Mouse (Mus musculus): ENCODE measurements around the gene Tet2. TPM values are rescaled to one million over a fixed set of nuclear protein-coding genes. Genes with fewer than 3 reads are reported as not detected.
A peak's percentile ranks its signal among the peaks of the same experiment; 100 is the strongest.

The Tet2 gene
- polyA plus RNA-seq, 1 experiment from 2014 or later = 25.4 TPM

GRCm38 (mm10) chr3:133530664-133531063 lies 14.3 kb downstream of the Tet2 start:
- Histone ChIP-seq H3K4me1 (peaks cover 11% of the 10 kb centered on the region; the same call in 1 of the 2 replicates), H3K27ac (no peak overlapping the region), H3K4me2 (no peak overlapping the region), H3K27me3 (replicated peaks) (no peaks in the 10 kb centered on the region), H3K4me3 (no peak overlapping the region), H3K9ac (no peak overlapping the region), H3K36me3 (replicated peaks) (no peaks in the 10 kb centered on the region), H3K9me3 (no peaks in the 10 kb centered on the region)
- ATAC-seq (replicated peaks) = no peak
- WGBS = 69% methylated on average over 3 of the region's 3 CpGs

- no peak overlapping the region for H3K4me2 ChIP-seq
- no peaks in the 10 kb centered on the region for H3K36me3 ChIP-seq (replicated peaks)
- no peaks in the 10 kb centered on the region for H3K27me3 ChIP-seq (replicated peaks)
- H3K9ac ChIP-seq = no peak overlapping the region
- WGBS = 91% methylated on average over 4 of the region's 4 CpGs
- no peaks in the 10 kb centered on the region for H3K9me3 ChIP-seq
- H3K4me3 ChIP-seq = no peak overlapping the region
- no peaks in the 10 kb centered on the region for H3K4me1 ChIP-seq
- no peak overlapping the region for H3K27ac ChIP-seq
- no peak for ATAC-seq (replicated peaks)
Observed at GRCm38 (mm10) chr3:133526119-133526723, 18.7 kb downstream of the Tet2 start.

GRCm38 (mm10) chr3:133525578-133525977 lies 19.4 kb downstream of the Tet2 start:
- Histone ChIP-seq H3K36me3 (replicated peaks) (no peaks in the 10 kb centered on the region), H3K27ac (no peak overlapping the region), H3K9me3 (no peaks in the 10 kb centered on the region), H3K27me3 (replicated peaks) (no peaks in the 10 kb centered on the region), H3K4me1 (no peaks in the 10 kb centered on the region), H3K4me3 (no peak overlapping the region), H3K4me2 (no peak overlapping the region), H3K9ac (no peak overlapping the region)
- whole genome bisulfite sequencing = 82% methylated on average over 1 of the region's 1 CpGs
- no peak for ATAC-seq (replicated peaks)

GRCm38 (mm10) chr3:133524341-133525050 lies 20.4 kb downstream of the Tet2 start:
- WGBS = 88% methylated on average over 4 of the region's 4 CpGs
- Histone ChIP-seq H3K4me3 (no peak overlapping the region), H3K9ac (no peak overlapping the region)

GRCm38 (mm10) chr3:133523191-133523590 lies 21.7 kb downstream of the Tet2 start:
- H3K27ac ChIP-seq = no peak overlapping the region
- H3K4me1 ChIP-seq = no peaks in the 10 kb centered on the region
- no peak for ATAC-seq (replicated peaks)
- H3K4me2 ChIP-seq = no peak overlapping the region
- no peaks in the 10 kb centered on the region for H3K36me3 ChIP-seq (replicated peaks)
- no peak overlapping the region for H3K4me3 ChIP-seq
- WGBS = 89% methylated on average over 6 of the region's 6 CpGs
- no peaks in the 10 kb centered on the region for H3K27me3 ChIP-seq (replicated peaks)
- H3K9ac ChIP-seq = no peak overlapping the region
- H3K9me3 ChIP-seq = no peaks in the 10 kb centered on the region

More at GRCm38 (mm10) chr3:133524341-133525050, 20.4 kb downstream of the Tet2 start:
- no peaks in the 10 kb centered on the region for H3K36me3 ChIP-seq (replicated peaks)
- H3K4me2 ChIP-seq = no peak overlapping the region
- no peaks in the 10 kb centered on the region for H3K4me1 ChIP-seq
- no peaks in the 10 kb centered on the region for H3K9me3 ChIP-seq
- no peak for ATAC-seq (replicated peaks)
- no peaks in the 10 kb centered on the region for H3K27me3 ChIP-seq (replicated peaks)
- H3K27ac ChIP-seq = no peak overlapping the region

- no peak for ATAC-seq (replicated peaks)
Observed at GRCm38 (mm10) chr3:133522289-133522688, 22.6 kb downstream of the Tet2 start.

GRCm38 (mm10) chr3:133518801-133519200 lies 26.1 kb downstream of the Tet2 start:
- Histone ChIP-seq H3K27me3 (replicated peaks) (no peaks in the 10 kb centered on the region), H3K9ac (no peak overlapping the region), H3K4me1 (no peaks in the 10 kb centered on the region), H3K4me3 (no peak overlapping the region), H3K4me2 (no peak overlapping the region), H3K9me3 (no peaks in the 10 kb centered on the region), H3K36me3 (replicated peaks) (0 out of 2 replicates have a peak, but pooled peaks cover 4% of the 10 kb centered on the region), H3K27ac (no peak overlapping the region)
- no peak for ATAC-seq (replicated peaks)
- WGBS = 81% methylated on average over 3 of the region's 3 CpGs

More at GRCm38 (mm10) chr3:133522289-133522688, 22.6 kb downstream of the Tet2 start:
- Histone ChIP-seq H3K4me1 (no peaks in the 10 kb centered on the region), H3K36me3 (replicated peaks) (no peaks in the 10 kb centered on the region), H3K4me2 (no peak overlapping the region), H3K9ac (no peak overlapping the region), H3K27ac (no peak overlapping the region), H3K9me3 (no peaks in the 10 kb centered on the region), H3K4me3 (no peak overlapping the region), H3K27me3 (replicated peaks) (no peaks in the 10 kb centered on the region)
- 55% methylated on average over 7 of the region's 7 CpGs for WGBS

- Histone ChIP-seq H3K27ac (no peak overlapping the region), H3K4me2 (no peak overlapping the region), H3K36me3 (replicated peaks) (0 out of 2 replicates have a peak, but pooled peaks cover 4% of the 10 kb centered on the region), H3K9ac (no peak overlapping the region), H3K4me3 (no peak overlapping the region), H3K27me3 (replicated peaks) (no peaks in the 10 kb centered on the region), H3K9me3 (no peaks in the 10 kb centered on the region), H3K4me1 (no peaks in the 10 kb centered on the region)
- ATAC-seq (replicated peaks) = no peak
- 93% methylated on average over 6 of the region's 6 CpGs for WGBS
Observed at GRCm38 (mm10) chr3:133518116-133518515, 26.8 kb downstream of the Tet2 start.

GRCm38 (mm10) chr3:133517406-133517805 lies 27.5 kb downstream of the Tet2 start:
- Histone ChIP-seq H3K4me2 (no peak overlapping the region), H3K9ac (no peak overlapping the region), H3K36me3 (replicated peaks) (0 out of 2 replicates have a peak, but pooled peaks cover 4% of the 10 kb centered on the region), H3K4me3 (no peak overlapping the region), H3K9me3 (no peaks in the 10 kb centered on the region), H3K27me3 (replicated peaks) (no peaks in the 10 kb centered on the region), H3K4me1 (no peaks in the 10 kb centered on the region), H3K27ac (no peak overlapping the region)
- ATAC-seq (replicated peaks) = no peak
- WGBS = 88% methylated on average over 6 of the region's 6 CpGs

GRCm38 (mm10) chr3:133516137-133516536 lies 28.8 kb downstream of the Tet2 start:
- ATAC-seq (replicated peaks) = peak; percentile 50
- WGBS = 67% methylated on average over 6 of the region's 6 CpGs

GRCm38 (mm10) chr3:133515204-133515969 lies 29.6 kb downstream of the Tet2 start:
- no peak for ATAC-seq (replicated peaks)
- Histone ChIP-seq H3K9me3 (no peaks in the 10 kb centered on the region), H3K4me3 (no peak overlapping the region), H3K36me3 (replicated peaks) (peaks cover 7% of the 10 kb centered on the region; the same call in 1 of the 2 replicates), H3K4me2 (no peak overlapping the region), H3K27me3 (replicated peaks) (no peaks in the 10 kb centered on the region), H3K27ac (no peak overlapping the region), H3K9ac (no peak overlapping the region), H3K4me1 (no peaks in the 10 kb centered on the region)
- 94% methylated on average over 8 of the region's 8 CpGs for WGBS

More at GRCm38 (mm10) chr3:133516137-133516536, 28.8 kb downstream of the Tet2 start:
- no peak overlapping the region for H3K27ac ChIP-seq
- no peaks in the 10 kb centered on the region for H3K9me3 ChIP-seq
- no peak overlapping the region for H3K4me2 ChIP-seq
- peaks cover 7% of the 10 kb centered on the region; the same call in 1 of the 2 replicates for H3K36me3 ChIP-seq (replicated peaks)
- H3K9ac ChIP-seq = no peak overlapping the region
- no peaks in the 10 kb centered on the region for H3K27me3 ChIP-seq (replicated peaks)
- no peaks in the 10 kb centered on the region for H3K4me1 ChIP-seq
- no peak overlapping the region for H3K4me3 ChIP-seq

GRCm38 (mm10) chr3:133514290-133514689 lies 30.6 kb downstream of the Tet2 start:
- Histone ChIP-seq H3K27me3 (replicated peaks) (no peaks in the 10 kb centered on the region), H3K4me1 (no peaks in the 10 kb centered on the region), H3K4me3 (no peak overlapping the region), H3K4me2 (no peak overlapping the region), H3K27ac (no peak overlapping the region), H3K36me3 (replicated peaks) (peaks cover 7% of the 10 kb centered on the region; the same call in 1 of the 2 replicates), H3K9ac (no peak overlapping the region), H3K9me3 (no peaks in the 10 kb centered on the region)
- no peak for ATAC-seq (replicated peaks)
- 99% methylated on average over 12 of the region's 12 CpGs for WGBS

All from midbrain, embryonic 15.5 days (tissue).